Mouse (Mus musculus) frontal cortex, postnatal 10 days (tissue): ENCODE measurements around the gene Mfsd6.

ENCODE experiments used
- DNase-seq, 2 experiments: peaks; one replicate each; pipeline ENCODE4 v3.0.0; 2022; ENCODE audit warnings: low spot score in 2 of 2, mixed read lengths in 1 of 2

Gene Mfsd6

DNA sequence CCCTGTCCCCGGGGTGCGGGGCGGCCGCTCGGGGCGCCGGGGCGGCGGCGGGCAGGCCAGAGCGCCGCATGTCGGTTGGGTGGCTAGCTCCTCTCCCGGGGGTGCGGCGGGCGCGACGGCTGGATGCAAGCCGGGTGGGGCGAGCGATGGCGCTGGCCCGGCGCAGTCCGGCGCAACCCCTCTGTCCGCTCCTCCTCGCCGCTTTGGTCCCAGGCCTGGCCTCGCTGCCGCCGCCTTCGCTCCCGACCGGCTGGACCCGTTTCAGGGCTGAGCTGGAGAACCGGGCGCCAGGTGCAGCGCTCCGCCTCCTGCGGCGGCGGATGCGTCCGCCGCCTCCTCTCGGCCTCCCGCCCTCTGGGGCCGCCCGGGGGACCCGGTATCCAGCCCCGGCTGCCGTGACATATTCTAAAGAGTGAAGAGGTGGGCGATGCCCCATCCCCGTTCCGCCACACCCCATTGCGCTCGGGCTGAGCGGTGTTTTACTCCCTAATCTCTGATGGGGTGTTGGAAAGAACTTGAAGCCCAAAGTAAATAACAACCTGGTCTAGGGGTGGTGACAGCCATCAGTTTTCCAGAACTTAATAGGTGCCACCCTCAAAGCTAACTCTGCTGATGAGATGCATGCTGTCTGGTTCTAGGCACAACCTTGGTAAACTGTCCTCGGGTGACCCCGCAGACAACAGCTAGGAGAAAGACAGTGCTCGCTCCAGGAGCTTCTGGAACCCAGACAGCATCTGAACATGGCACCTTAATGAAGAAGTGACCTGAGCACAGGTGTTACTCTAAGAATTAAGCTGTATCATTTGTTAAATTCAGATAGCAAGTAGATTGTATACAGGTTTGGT lies at the start of gene Mfsd6:
Gene Mfsd6 (minus strand): TSS at position 407 of the 845 bp plus-strand sequence.
- DNase-seq: peak; percentile 22 to 50

DNA sequence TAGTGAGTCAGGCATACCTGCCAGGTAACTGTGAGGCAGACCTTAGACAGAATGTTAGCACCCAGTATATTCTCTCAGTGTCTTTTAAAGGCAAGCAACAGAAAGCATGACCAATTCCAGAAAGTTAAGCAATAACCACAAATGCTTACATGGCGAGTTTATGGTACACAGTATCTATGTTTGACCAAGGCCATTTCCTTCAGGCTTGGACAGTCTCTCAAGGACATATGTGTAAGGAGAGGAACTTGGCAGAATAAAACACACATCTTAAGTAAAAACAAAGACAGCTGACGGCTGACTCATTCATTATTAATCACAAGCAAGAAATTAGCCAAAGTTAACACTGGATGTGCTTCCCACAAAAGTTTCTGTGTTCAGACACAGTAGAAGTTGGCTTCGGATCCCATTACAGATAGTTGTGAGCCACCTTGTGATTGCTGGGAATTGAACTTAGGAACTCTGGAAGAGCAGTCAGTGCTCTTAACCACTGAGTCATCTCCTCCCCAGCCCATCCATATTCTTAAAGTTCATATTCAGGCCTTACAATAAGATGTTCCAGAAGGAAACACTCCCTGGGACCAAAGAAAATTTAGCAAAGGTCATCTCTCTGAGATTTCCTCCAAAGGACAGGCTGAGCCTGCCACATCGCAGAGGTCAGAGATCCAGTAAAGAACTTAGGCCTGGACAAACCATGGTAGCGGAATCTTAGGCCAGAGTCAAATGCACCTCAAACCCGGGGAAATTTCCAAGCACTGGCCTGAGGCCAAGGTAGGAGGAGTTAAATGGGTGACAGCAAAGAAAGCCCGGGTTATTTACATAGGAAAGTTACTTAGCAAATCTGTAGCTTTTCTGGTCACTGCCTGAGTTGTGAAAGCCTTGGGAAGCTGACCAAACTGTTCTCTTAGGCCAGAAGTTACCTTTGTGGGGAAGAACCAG lies 38.2 kb upstream of the Mfsd6 start:
- DNase-seq: no peak

DNA sequence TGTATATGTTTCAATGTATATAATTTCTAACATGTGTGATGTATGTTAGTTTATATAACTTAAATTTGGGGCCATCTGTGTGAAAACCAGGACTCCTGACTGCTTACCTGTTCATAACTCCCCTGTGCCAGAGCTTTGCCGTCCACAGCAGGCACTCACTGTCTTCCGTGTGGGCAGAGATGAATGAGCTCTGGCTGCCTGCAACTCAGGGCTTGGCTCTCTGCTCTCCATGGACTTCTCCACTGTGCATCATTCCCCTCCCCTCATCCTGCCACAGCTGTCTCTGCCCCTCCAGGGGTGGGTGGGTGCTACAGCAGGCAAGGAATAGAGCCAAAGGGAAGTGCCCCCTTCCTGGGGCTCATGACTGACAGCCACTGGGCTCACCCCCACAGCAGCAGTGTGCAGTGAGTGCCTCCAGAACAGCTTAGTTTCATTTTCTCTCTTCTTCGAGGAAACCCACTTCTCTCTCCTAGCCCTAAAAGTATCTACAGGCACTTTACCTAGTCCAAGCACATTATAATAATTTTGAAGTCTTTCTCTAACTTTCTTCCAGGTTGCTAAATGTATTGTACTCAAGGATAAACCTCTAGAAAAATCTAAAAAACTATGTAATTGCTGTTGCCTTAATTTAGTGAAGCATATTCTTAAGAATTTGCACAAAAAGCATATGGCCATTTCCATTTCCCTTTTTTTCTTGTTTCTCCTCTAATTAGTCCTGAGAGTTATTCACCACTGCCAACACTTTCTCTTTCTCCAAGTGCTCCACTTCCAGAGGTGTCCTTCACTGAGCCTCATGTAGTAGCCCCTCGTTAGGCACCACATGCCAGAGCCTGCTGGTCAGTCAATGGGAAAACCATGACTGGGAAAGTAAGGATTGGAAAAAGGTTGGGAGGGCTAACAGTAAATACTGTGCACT lies 36.9 kb upstream of the Mfsd6 start:
- DNase-seq: no peak

DNA sequence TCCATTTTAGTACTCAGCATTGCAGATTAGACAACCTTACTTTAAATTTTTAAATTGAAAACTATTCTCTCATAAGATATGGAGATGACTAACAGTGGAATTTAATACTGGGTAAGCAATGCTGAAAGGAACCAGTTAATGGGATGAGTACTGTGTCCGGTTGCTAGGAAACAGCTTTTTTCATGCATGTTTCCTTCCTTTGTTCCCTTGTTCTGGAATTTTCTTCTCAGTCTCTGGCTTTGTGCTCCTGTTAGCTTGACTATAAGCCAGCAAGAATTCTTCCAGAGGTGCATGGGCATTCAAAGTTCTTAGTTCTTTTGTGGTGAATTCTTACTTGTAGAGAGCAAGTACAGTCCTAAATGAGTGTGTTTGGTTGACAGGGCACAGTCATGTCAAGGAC lies 30.9 kb upstream of the Mfsd6 start:
- no peak for DNase-seq

DNA sequence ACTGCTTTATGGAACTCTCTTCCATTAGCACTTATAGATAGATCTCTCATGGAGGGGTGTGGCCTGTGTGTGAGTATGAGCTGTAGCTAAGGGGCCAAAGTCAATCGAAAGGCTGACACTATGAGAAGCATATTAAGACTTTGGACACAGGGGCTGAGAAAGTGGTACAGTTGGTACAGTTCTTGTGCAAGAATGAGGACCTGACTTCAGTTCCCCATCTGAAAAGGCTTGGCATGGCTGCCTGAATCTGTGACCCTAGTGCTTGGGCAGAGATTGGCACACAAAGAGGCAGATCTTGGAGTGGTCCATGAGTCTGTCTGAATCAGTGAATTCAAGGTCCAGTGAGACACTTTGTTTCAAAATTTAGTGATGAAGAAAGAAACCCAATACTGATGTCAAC lies 27.1 kb upstream of the Mfsd6 start:
- DNase-seq: no peak

DNA sequence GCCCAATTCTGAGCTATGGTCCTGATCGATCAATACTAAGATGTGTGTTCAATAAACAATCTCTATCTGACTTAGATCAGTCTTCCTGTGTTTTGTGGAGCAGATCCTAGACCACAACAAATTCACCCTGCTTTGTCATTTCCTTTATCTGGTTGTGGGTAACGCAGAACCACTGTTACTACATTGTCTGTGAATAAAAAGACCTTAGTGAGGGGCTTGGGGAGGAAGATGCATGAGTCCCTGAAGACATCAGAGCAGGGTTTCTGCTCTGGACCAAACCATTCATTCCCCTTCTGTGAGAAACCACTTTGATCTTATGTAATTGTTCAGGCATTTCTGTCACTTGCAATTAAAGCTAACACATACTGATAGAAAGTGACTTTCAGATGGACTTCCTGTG lies 26.6 kb upstream of the Mfsd6 start:
- DNase-seq: no peak

DNA sequence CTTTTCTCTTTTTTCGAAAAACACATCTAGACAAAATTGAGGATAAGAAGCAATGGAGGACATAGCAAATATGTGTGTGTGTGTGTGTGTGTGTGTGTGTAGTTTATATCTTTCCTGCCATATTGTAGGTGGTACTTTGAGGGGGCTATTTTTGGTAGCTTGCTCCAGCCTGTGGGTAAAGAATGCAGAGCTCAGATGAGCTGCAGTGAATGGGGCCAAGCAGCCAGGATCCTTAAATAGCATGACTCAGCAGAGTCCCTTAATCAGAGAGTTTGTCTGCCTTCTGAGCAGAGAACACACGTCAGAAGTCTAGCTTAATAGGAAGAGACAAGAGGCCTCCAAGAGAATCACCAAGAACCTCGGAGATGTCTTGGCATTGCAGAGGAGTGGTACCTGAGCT lies 25.4 kb upstream of the Mfsd6 start:
- no peak for DNase-seq

DNA sequence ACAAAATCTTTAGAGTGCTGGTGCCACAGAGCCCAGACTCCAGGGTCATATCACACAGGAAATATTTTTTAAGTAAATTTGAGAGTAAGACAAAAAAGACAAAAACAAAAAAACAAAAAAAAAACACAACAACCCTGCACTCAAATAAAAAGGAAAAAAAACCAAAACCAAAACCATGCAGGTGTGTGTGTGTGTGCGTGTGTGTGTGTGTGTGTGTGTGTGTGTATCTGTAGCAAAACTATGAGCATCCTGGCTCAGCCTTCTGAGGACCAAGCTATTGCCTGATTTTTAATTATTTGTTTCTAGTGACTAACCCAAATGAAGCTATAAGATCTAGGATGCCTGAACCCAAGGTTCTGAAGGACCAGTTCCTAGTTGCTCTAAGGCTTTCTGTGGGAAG lies 24.4 kb upstream of the Mfsd6 start:
- no peak for DNase-seq

DNA sequence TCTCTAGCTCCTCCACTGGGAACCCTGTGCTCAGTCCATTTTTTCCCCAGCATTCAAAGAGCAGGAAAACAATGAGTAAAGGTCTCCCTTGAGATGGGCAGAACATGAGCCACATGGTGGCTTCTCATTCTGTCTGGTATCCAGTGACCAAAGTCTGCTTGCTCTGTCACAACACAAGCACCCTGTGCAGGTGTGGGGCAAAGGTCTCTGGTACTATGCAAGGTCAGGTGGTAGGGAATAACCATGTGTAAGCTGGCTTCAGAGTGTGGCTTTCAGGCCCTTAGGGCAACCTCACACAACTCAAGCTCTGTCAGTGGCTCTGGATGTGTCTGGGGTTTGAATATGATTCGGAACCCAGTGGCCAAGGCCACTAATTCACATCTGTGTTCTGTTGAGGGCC lies 22.7 kb upstream of the Mfsd6 start:
- DNase-seq: no peak

DNA sequence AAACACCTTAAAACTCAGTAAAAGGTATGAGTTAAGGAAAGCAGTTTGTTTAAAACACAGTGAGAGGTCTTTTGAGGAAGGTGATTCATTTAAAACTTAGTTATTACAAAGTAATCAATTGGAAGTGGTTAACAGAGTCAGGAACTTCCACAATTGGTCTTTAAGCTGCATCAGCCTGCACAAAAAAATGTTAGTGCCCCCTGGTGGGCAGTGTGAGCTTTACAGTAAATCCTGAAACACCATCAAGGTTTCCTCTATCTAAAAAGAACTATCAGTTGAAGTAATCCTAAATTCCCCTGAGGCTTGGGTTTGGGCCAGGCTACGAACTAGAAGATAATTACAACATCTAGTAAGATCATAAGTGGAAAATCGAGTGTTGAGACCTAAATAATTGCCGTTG lies 21.0 kb upstream of the Mfsd6 start:
- DNase-seq: peak; percentile 21 to 53

DNA sequence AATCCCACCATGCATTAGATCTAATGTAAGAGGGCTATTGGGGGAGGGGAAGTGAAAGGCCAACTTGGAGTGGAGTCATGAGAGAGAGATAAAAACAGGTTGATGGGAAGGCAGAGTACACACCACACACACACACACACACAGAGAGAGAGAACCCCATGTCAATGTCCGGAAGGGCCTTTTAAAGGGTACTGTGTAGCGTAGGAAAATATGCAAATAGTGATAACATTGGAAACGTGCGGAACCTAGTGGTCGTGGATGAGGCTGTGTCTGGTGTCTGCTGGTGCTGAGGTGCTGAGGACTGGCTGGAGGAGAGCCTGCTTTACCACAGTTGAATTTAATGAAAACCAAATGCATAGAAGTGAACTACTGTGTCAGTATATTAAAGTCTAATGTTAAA lies 15.3 kb upstream of the Mfsd6 start:
- no peak for DNase-seq

DNA sequence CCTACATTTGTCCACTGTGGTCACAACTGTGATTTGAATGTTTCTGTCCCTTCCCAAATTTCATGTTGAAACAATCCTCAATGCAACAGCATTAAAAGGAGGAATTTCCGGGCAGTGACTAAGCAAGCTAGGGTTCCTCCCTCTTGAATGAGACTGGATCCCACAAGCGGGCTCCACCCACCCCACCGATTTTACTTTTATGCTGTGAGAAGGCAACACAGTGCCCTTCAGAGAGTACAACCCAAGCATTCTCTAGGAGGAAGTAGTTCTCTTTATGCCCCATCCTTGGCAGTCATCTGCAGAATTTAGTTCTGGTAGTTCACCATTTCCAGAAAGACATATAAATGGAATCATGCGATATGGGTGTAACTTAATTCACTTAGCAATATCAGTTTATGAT lies 6.9 kb upstream of the Mfsd6 start:
- no peak for DNase-seq

DNA sequence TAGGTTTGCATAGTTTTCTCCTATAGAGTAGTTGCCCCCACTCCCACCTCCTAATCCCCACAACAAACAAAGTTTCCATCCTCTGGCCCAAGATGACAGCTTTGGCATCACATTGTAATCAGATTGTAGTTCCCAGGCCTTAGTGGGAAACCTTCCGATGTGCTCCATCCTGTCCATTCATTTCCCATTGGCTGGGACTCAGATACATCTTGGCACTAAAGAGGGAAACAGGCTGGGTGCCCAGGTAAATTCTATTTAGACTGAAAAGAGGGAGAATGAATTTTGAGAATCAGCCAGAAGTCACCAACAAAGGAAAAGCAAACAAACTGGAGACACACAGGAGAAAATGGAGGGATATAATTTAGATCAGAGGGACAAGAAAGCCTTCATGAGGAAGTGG lies 3.0 kb upstream of the Mfsd6 start:
- DNase-seq: no peak

DNA sequence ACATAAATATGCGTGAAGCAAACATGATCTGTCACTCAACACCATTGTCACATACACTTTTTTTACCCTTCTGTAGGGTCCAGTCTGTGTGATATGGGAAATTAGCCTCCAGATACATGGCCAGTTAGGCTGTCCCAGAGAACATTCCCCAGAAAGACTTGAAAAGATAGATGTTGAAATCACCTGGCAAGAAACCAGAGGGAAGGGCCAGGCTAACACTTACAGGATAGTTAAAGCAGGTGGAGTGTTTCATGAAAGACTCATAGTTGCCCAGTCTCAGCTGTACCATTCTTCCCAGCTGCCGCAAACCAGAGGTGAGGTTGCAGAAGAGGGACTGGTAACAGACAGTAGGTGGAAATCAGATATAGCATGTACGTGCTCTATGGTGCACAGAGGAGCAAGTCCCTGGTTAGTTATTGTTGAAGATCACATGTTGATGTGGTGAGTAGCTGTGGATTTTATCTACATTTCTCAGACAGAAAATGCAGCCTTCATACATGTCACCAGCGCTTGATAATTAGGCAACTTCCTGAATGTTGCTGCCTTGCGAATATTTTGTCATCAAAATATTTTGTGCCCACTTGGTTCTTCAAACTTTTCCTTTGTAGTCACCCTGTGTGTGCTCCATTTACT lies 1.7 kb upstream of the Mfsd6 start:
- no peak for DNase-seq

DNA sequence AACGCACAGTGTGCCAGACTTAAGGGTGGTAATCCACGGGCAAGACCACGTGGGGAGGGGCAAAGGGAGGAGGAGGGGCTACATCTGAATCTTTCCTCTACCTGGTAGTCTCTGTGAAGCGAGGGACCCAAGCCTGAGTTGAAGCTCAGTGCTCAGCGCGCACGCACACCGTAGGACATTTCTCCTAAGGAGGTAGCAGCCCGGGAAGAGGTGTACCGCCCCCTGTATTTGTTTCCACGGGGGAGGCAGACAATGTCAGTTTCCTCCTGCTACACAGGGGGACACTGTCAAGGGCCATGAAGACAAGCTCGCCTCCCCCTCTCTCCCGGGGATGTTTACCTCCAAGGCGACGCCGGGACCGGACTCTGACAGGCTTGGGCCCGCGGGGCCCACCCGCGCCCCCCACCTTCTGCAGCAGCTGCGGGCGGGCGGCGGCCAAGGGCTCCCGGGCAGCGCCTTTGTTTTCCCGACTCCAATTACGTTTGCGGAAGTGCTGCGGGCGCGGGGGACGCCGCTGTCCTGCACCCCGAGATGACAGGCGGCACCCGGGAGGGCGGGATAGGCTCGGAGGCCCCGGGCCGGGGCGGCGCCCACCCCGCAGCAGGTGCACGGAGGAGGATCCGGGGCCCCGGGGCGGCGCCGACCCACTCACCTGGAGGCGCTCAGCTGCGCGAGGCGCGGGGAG lies 749 bp downstream of the Mfsd6 start:
- DNase-seq: peak; percentile 36 to 48

DNA sequence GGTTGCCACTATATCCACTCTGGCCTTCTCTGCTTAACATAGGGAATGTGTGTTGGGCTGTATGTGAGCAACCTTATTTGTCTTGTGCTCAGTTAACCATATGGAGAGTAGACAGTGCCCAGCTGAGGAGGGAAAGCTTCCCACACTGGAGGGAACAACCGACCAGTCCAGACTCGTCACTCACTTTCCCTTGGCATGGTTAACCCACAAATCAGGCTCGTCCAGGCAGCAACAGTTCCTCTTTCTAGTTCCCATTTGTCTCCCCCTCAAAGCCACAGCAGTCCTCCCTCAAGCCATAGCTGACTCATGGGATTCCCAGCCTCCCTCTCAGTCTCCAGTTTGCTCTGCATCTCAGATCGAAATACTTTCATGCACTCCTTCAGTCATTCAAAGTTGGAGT lies 4.7 kb downstream of the Mfsd6 start:
- no peak for DNase-seq

DNA sequence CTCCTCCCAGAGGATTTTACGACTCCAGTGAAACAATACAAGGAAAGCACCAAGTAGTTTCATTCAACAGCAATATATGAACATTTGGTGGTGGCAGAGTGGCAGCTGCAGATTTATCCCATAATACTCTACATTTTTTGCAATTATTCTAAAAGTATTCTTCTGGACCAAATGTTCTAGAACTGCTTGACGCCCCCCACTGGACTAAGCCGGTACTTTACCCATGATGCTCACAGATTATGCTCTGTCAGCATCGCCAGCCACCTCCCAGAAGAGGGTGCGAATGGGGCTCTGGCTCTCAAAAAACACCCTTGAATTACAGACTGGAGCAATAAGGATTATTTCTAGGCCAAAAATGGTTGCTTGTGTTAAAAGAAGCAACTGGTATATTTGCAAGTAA lies 8.2 kb downstream of the Mfsd6 start:
- DNase-seq: no peak

DNA sequence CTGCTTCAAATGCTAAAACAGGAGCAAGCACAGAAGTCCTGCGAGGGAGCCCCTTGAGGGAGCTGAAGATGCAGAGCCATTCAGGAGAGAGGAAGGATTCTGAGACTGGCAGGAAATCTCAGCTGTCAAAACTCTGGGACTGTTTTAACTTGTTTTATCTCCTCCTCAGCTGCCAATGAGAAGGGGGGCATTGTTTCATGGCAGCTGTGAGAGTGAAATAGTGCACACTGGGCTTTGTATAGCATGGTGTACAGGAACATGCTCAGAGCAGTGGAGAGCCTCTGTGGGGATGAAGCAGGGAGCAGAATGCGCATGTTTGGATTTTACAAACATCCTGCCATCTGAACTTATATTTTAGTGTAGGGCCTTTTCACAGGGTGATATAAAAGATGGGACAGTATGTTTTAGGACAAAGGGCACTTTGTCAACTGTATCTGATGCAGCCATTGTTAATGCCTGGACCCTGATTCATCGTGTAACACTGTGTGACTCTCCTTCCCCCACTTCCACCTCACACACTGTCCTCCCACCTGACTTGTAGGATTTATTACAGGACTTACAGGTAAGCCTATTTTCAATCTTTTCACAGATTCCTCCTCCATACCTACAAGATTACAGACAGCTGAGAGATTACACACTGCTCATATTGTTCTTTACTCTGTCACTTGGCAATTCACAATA lies 9.1 kb downstream of the Mfsd6 start:
- DNase-seq: no peak

DNA sequence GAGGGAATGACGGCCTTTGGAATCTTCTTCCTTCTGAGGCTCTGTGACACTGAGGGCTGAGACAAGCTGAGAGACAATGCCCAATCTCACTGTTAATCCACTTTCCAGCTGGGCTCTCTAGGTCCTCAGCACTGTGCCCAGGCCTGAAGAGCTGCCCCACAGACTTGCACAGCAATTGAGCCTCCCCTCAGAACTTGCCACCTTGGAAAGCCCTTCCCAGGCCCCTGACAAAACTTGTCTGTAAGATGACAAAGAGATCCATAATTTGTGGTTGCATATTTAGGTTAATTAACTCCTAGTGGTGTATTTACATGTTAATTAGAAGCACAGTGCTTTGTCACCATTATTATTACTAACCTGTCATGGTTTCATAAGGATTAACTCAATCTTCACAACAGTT lies 12.8 kb downstream of the Mfsd6 start:
- no peak for DNase-seq

DNA sequence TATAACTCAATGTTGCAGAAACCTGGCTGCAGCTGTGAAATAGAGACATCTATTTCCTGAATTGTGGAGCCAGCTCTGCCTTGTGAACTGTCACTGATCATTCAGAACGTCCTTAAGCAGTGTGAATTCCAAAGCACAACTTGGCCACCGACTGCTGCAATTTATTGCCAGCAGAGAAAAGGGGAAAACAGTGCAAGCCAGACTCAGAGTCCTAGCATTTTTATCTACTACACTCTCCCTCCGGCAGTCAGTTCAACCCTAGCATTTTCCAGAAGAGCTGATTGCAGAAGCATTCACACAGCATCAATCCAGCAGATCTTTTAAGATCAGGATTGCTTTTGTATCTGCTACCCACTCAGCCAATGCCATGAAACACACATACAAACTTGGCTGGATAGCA lies 13.2 kb downstream of the Mfsd6 start:
- DNase-seq: no peak
